Mouse (Mus musculus) myocyte (in vitro differentiated cells): ENCODE measurements around the gene Ndufa5.

Experiments used
- MAX ChIP-seq: IDR thresholded peaks from one replicate; pipeline ENCODE4 v1.6.1; 2011; ENCODE audit warnings: low read depth, mild to moderate bottlenecking, control low read depth
- MYOG ChIP-seq, 3 experiments: IDR thresholded peaks; one replicate each; pipeline ENCODE4 v1.6.1; 2011; ENCODE audit warnings: control low read depth in 2 of 3, low read depth in 2 of 3, mild to moderate bottlenecking in 2 of 3; ENCODE audit not compliant: insufficient read length in 2 of 3, control insufficient read depth in 1 of 3, insufficient read depth in 1 of 3
- POLR2A ChIP-seq: IDR thresholded peaks from one replicate; pipeline ENCODE4 v1.6.1; 2011; ENCODE audit warnings: low read depth, mild to moderate bottlenecking, control low read depth, moderate library complexity; ENCODE audit not compliant: insufficient read length
- POLR2AphosphoS2 ChIP-seq: IDR thresholded peaks from one replicate; pipeline ENCODE4 v1.6.1; 2011; ENCODE audit warnings: low read depth, control low read depth; ENCODE audit not compliant: insufficient read length
- TCF12 ChIP-seq: IDR thresholded peaks from one replicate; pipeline ENCODE4 v1.6.1; 2011; ENCODE audit warnings: mild to moderate bottlenecking, control low read depth; ENCODE audit not compliant: poor library complexity, insufficient read depth, severe bottlenecking
- TCF3 ChIP-seq: IDR thresholded peaks from one replicate; pipeline ENCODE4 v1.6.1; 2011; ENCODE audit warnings: low read depth, control low read depth; ENCODE audit not compliant: insufficient read length

DNA sequence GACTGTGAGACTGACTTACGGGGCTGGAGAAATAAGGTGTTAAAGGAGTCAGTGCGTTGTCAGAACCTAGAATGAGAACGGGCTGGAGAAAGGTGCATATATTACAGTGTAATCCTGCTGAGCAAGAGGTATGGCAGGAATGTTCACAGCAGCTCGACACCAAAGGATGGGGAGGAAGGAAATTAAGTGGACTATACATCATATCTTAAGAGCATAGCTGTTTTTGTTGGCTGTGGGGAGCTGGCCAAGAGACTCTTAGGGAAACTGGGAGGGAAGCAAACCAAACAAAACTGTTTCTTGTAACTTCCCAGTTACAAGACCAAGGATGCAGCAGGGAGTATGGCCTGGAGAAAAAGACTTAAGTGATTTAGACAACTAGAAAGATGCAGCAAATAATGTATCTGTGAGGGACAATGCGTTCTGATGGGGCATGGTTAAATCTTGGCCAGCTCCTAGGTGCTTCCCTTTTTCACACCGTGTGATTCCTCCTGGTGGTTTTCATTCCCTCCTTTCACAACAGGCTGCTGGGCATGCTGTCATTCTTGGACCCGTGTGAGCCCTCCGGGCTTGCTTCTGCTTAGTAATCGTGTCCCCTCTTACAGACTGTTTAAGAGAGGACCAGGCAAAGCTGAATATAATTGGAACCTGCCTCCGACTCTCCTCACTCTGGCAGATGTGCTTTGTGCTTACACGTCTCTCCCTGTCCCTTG is 3.1 kb upstream of the Ndufa5 start:
- no peak for TF ChIP-seq POLR2A
- no peak for TF ChIP-seq MYOG (IDR thresholded peaks at IDR 0.05; ENCODE audit: control insufficient read depth in 1 of 3, insufficient read depth in 1 of 3, insufficient read length in 2 of 3, low read depth in 2 of 3)
- no peak for TF ChIP-seq MAX
- TF ChIP-seq TCF3, result no peak
- no peak for TF ChIP-seq TCF12
- no peak for TF ChIP-seq POLR2AphosphoS2
